14 mouse cellular contexts compared by ENCODE assay signal in the genomic region with DNA sequence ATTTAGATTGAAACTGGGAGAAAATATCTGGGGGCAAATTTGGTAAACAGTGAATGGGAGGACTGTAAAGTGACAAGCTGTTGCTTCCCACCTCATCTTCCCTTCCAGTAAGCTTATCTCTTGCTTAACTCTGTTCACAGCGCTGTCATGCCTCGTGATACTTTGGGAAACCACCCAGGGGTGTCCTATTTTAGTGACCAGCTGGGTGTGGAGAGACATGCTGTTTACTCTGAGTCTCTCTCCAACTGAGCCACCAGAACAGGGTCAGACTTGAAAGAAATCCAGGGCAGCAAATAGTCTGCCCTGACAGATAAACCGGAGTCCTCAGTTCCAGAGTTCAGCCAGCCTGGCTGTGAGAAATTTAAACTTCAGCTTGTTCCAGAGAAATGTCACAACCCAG.
A peak's percentile ranks its signal among the peaks of the same experiment; 100 is the strongest.
DNase-seq lines count a peak whose midpoint lies in the region; ATAC-seq lines count a peak whose summit lies in the region.
"Had no signal": no experiment of that assay in that cellular context is flagged by ENCODE, and none has a peak within 500 bp of the region (broad histone marks: within the 10 kb centered on the region; RNA-seq: fewer than 3 reads in every experiment).

No protein-coding gene starts in this region.

- no peak overlapping the region for H3K9ac ChIP-seq in liver, embryonic 16.5 days (ENCODE audit: low read depth, low read length)
- H3K9ac ChIP-seq: neural tube, embryonic 13.5 days had no signal

- no peak overlapping the region for H3K27ac ChIP-seq in liver, embryonic 16.5 days (ENCODE audit: low read length)
- H3K27ac ChIP-seq: hindbrain, embryonic 10.5 days; neural tube, embryonic 13.5 days had no signal

- H3K4me3 ChIP-seq in liver, embryonic 16.5 days (ENCODE audit: low read depth, low read length) = no peak overlapping the region
- H3K4me3 ChIP-seq: hindbrain, embryonic 10.5 days; neural tube, embryonic 13.5 days had no signal

- no peaks in the 10 kb centered on the region for H3K36me3 ChIP-seq in liver, embryonic 16.5 days (ENCODE audit: control insufficient read depth, insufficient read depth)
- H3K36me3 ChIP-seq: hindbrain, embryonic 10.5 days; neural tube, embryonic 13.5 days had no signal

- no peaks in the 10 kb centered on the region for H3K4me1 ChIP-seq in liver, embryonic 16.5 days (ENCODE audit: control insufficient read depth, low read depth, low read length)
- H3K4me1 ChIP-seq: hindbrain, embryonic 10.5 days; neural tube, embryonic 13.5 days had no signal

- no peaks in the 10 kb centered on the region for H3K27me3 ChIP-seq in liver, embryonic 16.5 days (ENCODE audit: control insufficient read depth, insufficient read depth, low read depth, low read length)
- H3K27me3 ChIP-seq: neural tube, embryonic 13.5 days had no signal

- peak; percentile 55 for ATAC-seq in liver, embryonic 16.5 days (ENCODE audit: low read depth)
- ATAC-seq: intestine, embryonic 16.5 days; Patski had no signal

- no peaks in the 10 kb centered on the region for H3K9me3 ChIP-seq in liver, embryonic 16.5 days (replicated peaks; ENCODE audit: control insufficient read depth, low read length)
- H3K9me3 ChIP-seq: hindbrain, embryonic 10.5 days; neural tube, embryonic 13.5 days had no signal

- 54% methylated on average over 3 of the region's 3 CpGs for WGBS in liver, embryonic 16.5 days (ENCODE audit: insufficient replicate concordance)

- DNase-seq in adrenal gland, adult 2 months = peak; percentile 23
- no peak for DNase-seq in adrenal gland, adult 18-20 months (ENCODE audit: low spot score in 2 of 2)
- peak; percentile 4 for DNase-seq in urinary bladder, postnatal 14 days (ENCODE audit: low spot score)
- no peak for DNase-seq in urinary bladder, postnatal 10 days (ENCODE audit: low spot score)
- DNase-seq in skeletal muscle tissue, adult 2 months (ENCODE audit: low read depth, low spot score) = peak; percentile 68
- no peak for DNase-seq in layer of hippocampus, postnatal 14 days (ENCODE audit: low spot score in 2 of 2)
- DNase-seq in cerebellum, adult 11-12 months = no peak
- DNase-seq: adrenal gland, postnatal 14 days; thymus, adult 18-20 months had no signal

- H3K4me2 ChIP-seq in liver, embryonic 16.5 days (ENCODE audit: low read depth, low read length) = no peak overlapping the region
- H3K4me2 ChIP-seq: neural tube, embryonic 13.5 days had no signal

Comparison
In these comparisons a context has a peak if more than half of its experiments do, and no peak if none do; other contexts are left out.
1. DNase-seq: peak in adrenal gland, adult 2 months (single experiment), urinary bladder, postnatal 14 days (single experiment) and skeletal muscle tissue, adult 2 months (single experiment); none in adrenal gland, adult 18-20 months (0 of 2), urinary bladder, postnatal 10 days (single experiment), layer of hippocampus, postnatal 14 days (0 of 2) and cerebellum, adult 11-12 months (single experiment).